Mouse (Mus musculus) lung, postnatal 0 days (tissue): ENCODE measurements at regions not wholly inside any gene's neighbourhood (a gene's known extent, or its start where the extent isn't known, plus 50 kb on each side); places are given as distances from the start of the nearest gene placed in this dataset.

ENCODE experiments used
- ATAC-seq: fragments of 200-750 bp; cut with Nextera tagmentation; 2 replicates; pipeline ENCODE4 v1.8.0; 2017; ENCODE audit warnings: moderate library complexity
- DNase-seq: peaks from one replicate; pipeline ENCODE4 v3.0.0-alpha.2; 2016; ENCODE audit warnings: low spot score
- H3K27ac ChIP-seq: fragments of 300-500 bp; sonication (generic); 2 replicates; pipeline ENCODE4 v1.5.1; 2014; ENCODE audit warnings: antibody characterized with exemption, mild to moderate bottlenecking, low read length, mixed read lengths
- H3K27me3 ChIP-seq: fragments of 300-500 bp; sonication (generic); replicated peaks from 2 replicates; pipeline ENCODE4 v1.6.1; 2014; ENCODE audit warnings: low read length, mixed read lengths; ENCODE audit not compliant: insufficient read depth
- H3K36me3 ChIP-seq: fragments of 300-500 bp; sonication (generic); 2 replicates; pipeline ENCODE4 v1.6.1; 2014; ENCODE audit warnings: low read length, mixed read lengths; ENCODE audit not compliant: insufficient read depth
- H3K4me1 ChIP-seq: fragments of 300-500 bp; sonication (generic); 2 replicates; pipeline ENCODE4 v1.6.1; 2014; ENCODE audit warnings: antibody characterized with exemption, low read depth, low read length, mixed read lengths; ENCODE audit not compliant: insufficient read depth
- H3K4me2 ChIP-seq: fragments of 300-500 bp; sonication (generic); replicated peaks from 2 replicates; pipeline ENCODE4 v1.6.1; 2014; ENCODE audit warnings: low read depth, mild to moderate bottlenecking, low read length, moderate library complexity, mixed read lengths
- H3K4me3 ChIP-seq: fragments of 300-500 bp; sonication (generic); 2 replicates; pipeline ENCODE4 v1.5.1; 2014; ENCODE audit warnings: low read depth, low read length
- H3K9ac ChIP-seq: fragments of 300-500 bp; sonication (generic); replicated peaks from 2 replicates; pipeline ENCODE4 v1.6.1; 2014; ENCODE audit warnings: low read depth, mild to moderate bottlenecking
- H3K9me3 ChIP-seq: fragments of 300-500 bp; sonication (generic); 2 replicates; pipeline ENCODE4 v1.6.1; 2016; ENCODE audit warnings: low read length, mixed read lengths
- CTCF ChIP-seq: IDR thresholded peaks from 2 replicates; pipeline ENCODE4 v1.5.1; 2016; ENCODE audit warnings: antibody characterized with exemption, mild to moderate bottlenecking
- EP300 ChIP-seq: IDR thresholded peaks from 2 replicates; pipeline ENCODE4 v1.6.1; 2016; ENCODE audit warnings: antibody characterized with exemption, mild to moderate bottlenecking, control low read depth
- WGBS: fragments of 180-500 bp; shearing (Covaris S2); extraction: QIAGEN DNeasy Blood & Tissue Kit; methylation state at CpG from one replicate; pipeline ENCODE4 v1.1.7; 2014; 5-methylcytosine and 5-hydroxymethylcytosine counted together

DNA sequence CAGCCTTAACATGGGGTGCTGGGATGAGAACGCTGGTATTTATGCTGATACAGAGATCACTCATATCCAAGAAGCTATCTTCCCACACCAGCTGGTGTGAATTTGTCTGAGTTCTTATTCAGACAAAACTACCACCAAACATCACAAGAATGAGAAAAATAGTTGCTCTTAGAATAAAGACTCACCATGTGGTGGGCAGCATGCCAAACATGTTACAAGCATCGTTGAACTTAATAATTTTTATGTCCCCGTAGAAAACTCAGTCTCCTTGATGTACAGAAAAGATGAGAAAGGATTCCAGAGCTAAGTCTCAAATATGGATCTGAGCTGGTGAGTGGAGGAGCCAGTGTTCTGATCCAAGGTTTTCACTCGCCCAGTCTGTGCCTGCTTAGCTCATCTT is 196.5 kb downstream of the Cmpk2 start:
- DNase-seq, result no peak
- H3K27me3 ChIP-seq, result no peaks in the 10 kb centered on the region
- 54% methylated on average over 4 of the region's 4 CpGs for WGBS

GRCm38 (mm10) chr12:26654251-26654650 is 185.2 kb downstream of the Cmpk2 start:
- Histone ChIP-seq H3K4me3 (no peak overlapping the region), H3K4me2 (no peak overlapping the region), H3K9me3 (no peaks in the 10 kb centered on the region), H3K9ac (no peak overlapping the region), H3K4me1 (no peaks in the 10 kb centered on the region), H3K36me3 (no peaks in the 10 kb centered on the region), H3K27me3 (no peaks in the 10 kb centered on the region), H3K27ac (no peak overlapping the region)
- 83% methylated on average over 2 of the region's 2 CpGs for WGBS
- ATAC-seq (no peak), DNase-seq (no peak)
- TF ChIP-seq CTCF (no peak), EP300 (no peak)

More for the DNA sequence above, 196.5 kb downstream of the Cmpk2 start:
- TF ChIP-seq CTCF (no peak), EP300 (no peak)
- H3K4me2 ChIP-seq, result no peak overlapping the region
- no peak overlapping the region for H3K4me3 ChIP-seq
- H3K27ac ChIP-seq, result no peak overlapping the region
- H3K9me3 ChIP-seq, result no peaks in the 10 kb centered on the region
- H3K9ac ChIP-seq, result no peak overlapping the region
- ATAC-seq, result no peak
- H3K4me1 ChIP-seq, result no peaks in the 10 kb centered on the region
- H3K36me3 ChIP-seq, result no peaks in the 10 kb centered on the region

DNA sequence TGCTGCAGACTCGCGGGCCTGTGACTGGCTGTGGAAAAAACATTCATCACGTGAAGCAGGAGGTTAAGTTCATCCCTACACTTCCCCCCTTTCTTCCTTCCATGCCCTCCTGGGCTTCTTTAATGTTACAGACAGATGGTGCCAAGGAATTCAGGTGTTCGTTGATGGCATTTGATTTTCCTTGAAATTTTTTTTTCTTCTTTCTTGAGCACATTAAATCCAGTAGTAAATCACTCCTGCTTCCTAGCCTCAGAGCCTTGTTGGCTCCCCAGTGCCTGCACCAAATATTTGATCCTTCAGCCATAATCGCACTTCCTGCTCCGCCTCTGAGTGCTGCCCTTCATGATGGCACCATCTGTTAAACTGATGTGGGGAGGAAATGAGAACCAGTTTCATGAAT is 184.8 kb downstream of the Cmpk2 start:
- H3K27ac ChIP-seq, result no peak overlapping the region
- no peak overlapping the region for H3K4me2 ChIP-seq
- DNase-seq, result no peak
- H3K27me3 ChIP-seq, result no peaks in the 10 kb centered on the region
- TF ChIP-seq EP300, result no peak
- no peak for TF ChIP-seq CTCF
- no peak overlapping the region for H3K9ac ChIP-seq
- no peaks in the 10 kb centered on the region for H3K36me3 ChIP-seq
- no peaks in the 10 kb centered on the region for H3K9me3 ChIP-seq
- H3K4me3 ChIP-seq, result no peak overlapping the region
- ATAC-seq, result no peak
- 52% methylated on average over 6 of the region's 6 CpGs for WGBS
- no peaks in the 10 kb centered on the region for H3K4me1 ChIP-seq

DNA sequence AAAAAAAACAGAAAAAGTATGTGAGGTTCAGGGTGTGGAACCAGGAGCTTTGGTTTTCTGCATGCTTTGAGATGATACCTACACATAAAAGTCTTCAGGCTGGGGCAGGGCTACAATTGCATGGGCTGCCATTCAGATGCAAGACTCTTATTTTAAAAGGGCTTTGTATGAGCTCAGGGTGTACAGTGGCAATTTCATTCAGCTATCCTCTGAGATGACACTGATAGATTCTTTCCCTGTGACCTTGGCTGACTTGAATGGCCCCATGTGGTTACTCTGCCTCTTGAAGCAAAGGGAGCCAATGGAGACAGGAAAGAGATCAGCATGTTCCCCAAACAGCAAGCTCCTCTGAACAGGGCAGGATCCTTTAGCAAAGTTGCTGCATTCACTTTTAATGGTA is 177.1 kb downstream of the Cmpk2 start:
- H3K36me3 ChIP-seq, result no peaks in the 10 kb centered on the region
- no peaks in the 10 kb centered on the region for H3K27me3 ChIP-seq
- no peaks in the 10 kb centered on the region for H3K9me3 ChIP-seq
- H3K4me3 ChIP-seq, result no peak overlapping the region
- H3K9ac ChIP-seq, result no peak overlapping the region
- ATAC-seq (no peak), DNase-seq (no peak)
- no peak overlapping the region for H3K4me2 ChIP-seq
- TF ChIP-seq CTCF, result no peak
- no peak for TF ChIP-seq EP300
- H3K27ac ChIP-seq, result no peak overlapping the region
- H3K4me1 ChIP-seq, result no peaks in the 10 kb centered on the region

DNA sequence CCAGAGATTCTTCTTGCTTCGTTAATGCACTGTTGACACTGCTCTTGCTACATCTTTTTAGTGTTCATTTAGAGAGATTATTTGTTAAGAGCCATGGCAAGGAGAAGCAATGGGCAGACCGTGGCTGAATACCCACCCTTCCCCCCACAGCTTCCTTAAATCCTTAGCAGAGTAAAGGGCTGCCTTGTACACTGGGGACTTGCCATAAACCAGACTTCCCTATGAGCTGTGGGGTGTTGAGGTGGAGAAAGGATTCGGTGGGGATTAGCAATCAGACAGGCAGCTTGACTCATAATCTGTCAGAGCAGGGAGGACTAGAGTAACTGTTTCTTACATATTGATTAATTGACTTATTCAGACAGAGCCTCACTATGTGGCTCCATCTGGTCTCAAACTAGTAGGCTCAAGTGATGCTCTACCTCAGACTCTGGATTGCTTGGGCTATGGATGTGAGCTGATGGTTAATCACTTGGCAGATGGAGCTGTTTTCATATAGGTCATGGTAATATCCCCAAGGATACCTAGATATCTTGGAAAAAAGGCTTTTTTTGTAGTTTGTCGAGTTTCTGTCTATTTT is 166.7 kb downstream of the Cmpk2 start:
- H3K9ac ChIP-seq, result no peak overlapping the region
- 41% methylated on average over 4 of the region's 4 CpGs for WGBS
- H3K27ac ChIP-seq, result no peak overlapping the region
- H3K4me1 ChIP-seq, result no peaks in the 10 kb centered on the region
- no peak overlapping the region for H3K4me3 ChIP-seq
- H3K9me3 ChIP-seq, result no peaks in the 10 kb centered on the region
- TF ChIP-seq CTCF, result no peak
- TF ChIP-seq EP300, result no peak
- H3K36me3 ChIP-seq, result no peaks in the 10 kb centered on the region
- DNase-seq, result no peak
- no peaks in the 10 kb centered on the region for H3K27me3 ChIP-seq
- ATAC-seq, result no peak
- no peak overlapping the region for H3K4me2 ChIP-seq

DNA sequence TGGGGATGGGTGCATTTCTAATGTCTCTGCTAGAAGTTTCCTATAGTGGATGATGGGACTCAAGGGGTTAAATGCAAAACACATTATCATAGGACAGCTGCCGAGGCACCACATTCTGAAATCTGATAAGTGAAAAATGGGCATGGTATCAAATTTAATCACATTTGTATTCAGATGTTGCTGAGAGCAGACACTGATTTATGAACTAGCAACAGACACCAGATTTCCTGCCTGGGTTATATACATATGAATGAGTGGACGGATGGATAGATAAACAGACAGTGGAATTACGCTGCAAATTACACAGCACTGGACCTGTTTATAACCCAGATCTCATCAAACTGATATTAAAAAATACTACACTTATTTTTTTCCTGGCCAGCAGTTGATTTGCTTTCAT is 166.2 kb downstream of the Cmpk2 start:
- Histone ChIP-seq H3K27ac (no peak overlapping the region), H3K9ac (no peak overlapping the region), H3K4me2 (no peak overlapping the region), H3K9me3 (no peaks in the 10 kb centered on the region), H3K27me3 (no peaks in the 10 kb centered on the region), H3K4me1 (no peaks in the 10 kb centered on the region), H3K4me3 (no peak overlapping the region), H3K36me3 (no peaks in the 10 kb centered on the region)
- 20% methylated on average over 3 of the region's 3 CpGs for WGBS
- TF ChIP-seq CTCF, result no peak
- no peak for TF ChIP-seq EP300
- no peak for ATAC-seq
- no peak for DNase-seq

GRCm38 (mm10) chr12:26631795-26632122 is 162.8 kb downstream of the Cmpk2 start:
- WGBS, result 41% methylated on average over 1 of the region's 1 CpGs
- H3K4me2 ChIP-seq, result no peak overlapping the region
- H3K9ac ChIP-seq, result no peak overlapping the region
- no peak overlapping the region for H3K27ac ChIP-seq
- no peak overlapping the region for H3K4me3 ChIP-seq
- DNase-seq (no peak), ATAC-seq (no peak)
- H3K36me3 ChIP-seq, result no peaks in the 10 kb centered on the region
- TF ChIP-seq CTCF (no peak), EP300 (no peak)
- H3K27me3 ChIP-seq, result no peaks in the 10 kb centered on the region
- no peaks in the 10 kb centered on the region for H3K9me3 ChIP-seq
- no peaks in the 10 kb centered on the region for H3K4me1 ChIP-seq
